Mouse (Mus musculus) hindbrain, embryonic 14.5 days (tissue): ENCODE data around the gene Oas1g. TPM values are rescaled to one million over a fixed set of nuclear protein-coding genes. Genes with fewer than 3 reads are reported as not detected.
"Not testable (repeated sequence)": the region's sequence is repeated elsewhere in the genome, so short reads cannot be mapped to it uniquely, and the experiment has no call there.

ENCODE experiments used
- ATAC-seq: fragments of 200-750 bp; cut with Nextera tagmentation; 2 replicates; pipeline ENCODE4 v1.8.0; 2017; ENCODE audit warnings: moderate number of reproducible peaks, mild to moderate bottlenecking, moderate TSS enrichment, moderate library complexity; ENCODE audit not compliant: low FRiP score
- DNase-seq: peaks from one replicate; pipeline ENCODE4 v3.0.0-alpha.2; 2015; ENCODE audit warnings: low spot score
- H3K27ac ChIP-seq: fragments of 300-500 bp; sonication (generic); 2 replicates; pipeline ENCODE4 v1.5.1; 2014; ENCODE audit warnings: mild to moderate bottlenecking, moderate library complexity
- H3K27me3 ChIP-seq: fragments of 300-500 bp; sonication (generic); 2 replicates; pipeline ENCODE4 v1.6.1; 2014; ENCODE audit warnings: mild to moderate bottlenecking, low read length, mixed read lengths; ENCODE audit not compliant: control insufficient read depth, insufficient read depth
- H3K36me3 ChIP-seq: fragments of 300-500 bp; sonication (generic); replicated peaks from 2 replicates; pipeline ENCODE4 v1.6.1; 2014; ENCODE audit not compliant: control insufficient read depth, insufficient read depth
- H3K4me1 ChIP-seq: fragments of 300-500 bp; sonication (generic); replicated peaks from 2 replicates; pipeline ENCODE4 v1.6.1; 2014; ENCODE audit warnings: antibody characterized with exemption, low read length, mixed read lengths; ENCODE audit not compliant: control insufficient read depth, insufficient read depth
- H3K4me2 ChIP-seq: fragments of 300-500 bp; sonication (generic); replicated peaks from 2 replicates; pipeline ENCODE4 v1.6.1; 2014; ENCODE audit warnings: mild to moderate bottlenecking, moderate library complexity
- H3K4me3 ChIP-seq: fragments of 300-500 bp; sonication (generic); replicated peaks from 2 replicates; pipeline ENCODE4 v1.5.1; 2014; ENCODE audit warnings: mild to moderate bottlenecking, low read length
- H3K9ac ChIP-seq: fragments of 300-500 bp; sonication (generic); 2 replicates; pipeline ENCODE4 v1.6.1; 2014
- H3K9me3 ChIP-seq: fragments of 300-500 bp; sonication (generic); 2 replicates; pipeline ENCODE4 v1.6.1; 2016; ENCODE audit warnings: low read length; ENCODE audit not compliant: control insufficient read depth
- WGBS: fragments of 180-500 bp; shearing (Covaris S2); extraction: QIAGEN DNeasy Blood & Tissue Kit; methylation state at CpG from one replicate; pipeline ENCODE4 v1.1.7; 2014; 5-methylcytosine and 5-hydroxymethylcytosine counted together
- polyA plus RNA-seq: library from polyadenylated mRNA; unstranded; fragments of >200 nt; fragmentation: Nextera tagmentation; extraction: Ambion mirVana; gene quantifications from 2 replicates; pipeline ENCODE4 v1.2.1, GENCODE M21; 2014

Gene Oas1g
- polyA plus RNA-seq: 0.19 and 0.33 TPM in 2 replicates

- not testable (repeated sequence) for H3K9me3 ChIP-seq, H3K4me3 ChIP-seq, H3K4me1 ChIP-seq, H3K9ac ChIP-seq, H3K36me3 ChIP-seq, H3K27me3 ChIP-seq, H3K4me2 ChIP-seq, DNase-seq, H3K27ac ChIP-seq, ATAC-seq
- 37% methylated on average over 6 of the region's 9 CpGs for WGBS
Observed at GRCm38 (mm10) chr5:120887413-120887812, at the start of gene Oas1g. Gene Oas1g (minus strand): TSS chr5:120887613.

GRCm38 (mm10) chr5:120933966-120934365 lies 46.6 kb upstream of the Oas1g start:
- Histone ChIP-seq H3K27me3 (no peaks in the 10 kb centered on the region), H3K4me2 (no peak overlapping the region), H3K27ac (no peak overlapping the region), H3K9ac (no peak overlapping the region), H3K4me1 (no peaks in the 10 kb centered on the region), H3K4me3 (no peak overlapping the region), H3K36me3 (no peaks in the 10 kb centered on the region), H3K9me3 (no peaks in the 10 kb centered on the region)
- 25% methylated on average over 5 of the region's 5 CpGs for WGBS
- DNase-seq (no peak), ATAC-seq (no peak)

GRCm38 (mm10) chr5:120927036-120927435 lies 39.6 kb upstream of the Oas1g start:
- no peak overlapping the region for H3K4me2 ChIP-seq
- no peak overlapping the region for H3K4me3 ChIP-seq
- WGBS: 0% methylated on average over 1 of the region's 1 CpGs
- no peak for ATAC-seq
- H3K27me3 ChIP-seq: no peaks in the 10 kb centered on the region
- H3K36me3 ChIP-seq: no peaks in the 10 kb centered on the region
- no peaks in the 10 kb centered on the region for H3K4me1 ChIP-seq
- no peak overlapping the region for H3K27ac ChIP-seq
- no peak for DNase-seq
- no peaks in the 10 kb centered on the region for H3K9me3 ChIP-seq
- no peak overlapping the region for H3K9ac ChIP-seq

GRCm38 (mm10) chr5:120926311-120926710 lies 38.9 kb upstream of the Oas1g start:
- DNase-seq: not testable (repeated sequence)

GRCm38 (mm10) chr5:120924520-120924919 lies 37.1 kb upstream of the Oas1g start:
- H3K4me3 ChIP-seq, ATAC-seq, DNase-seq, H3K9me3 ChIP-seq, H3K9ac ChIP-seq, H3K27ac ChIP-seq, H3K27me3 ChIP-seq, H3K4me1 ChIP-seq, H3K4me2 ChIP-seq, H3K36me3 ChIP-seq: not testable (repeated sequence)
- WGBS: 92% methylated on average over 4 of the region's 4 CpGs

More at GRCm38 (mm10) chr5:120926311-120926710, 38.9 kb upstream of the Oas1g start:
- not testable (repeated sequence) for ATAC-seq, H3K9ac ChIP-seq, H3K9me3 ChIP-seq, H3K4me3 ChIP-seq, H3K27ac ChIP-seq, H3K27me3 ChIP-seq, H3K4me1 ChIP-seq, H3K4me2 ChIP-seq, H3K36me3 ChIP-seq
- WGBS: 75% methylated on average over 2 of the region's 2 CpGs

- no peaks in the 10 kb centered on the region for H3K9me3 ChIP-seq
- H3K9ac ChIP-seq: no peak overlapping the region
- ATAC-seq: no peak
- no peak overlapping the region for H3K4me3 ChIP-seq
- H3K4me2 ChIP-seq: no peak overlapping the region
- no peak overlapping the region for H3K27ac ChIP-seq
- WGBS: 87% methylated on average over 4 of the region's 4 CpGs
- no peaks in the 10 kb centered on the region for H3K27me3 ChIP-seq
- no peaks in the 10 kb centered on the region for H3K4me1 ChIP-seq
- no peaks in the 10 kb centered on the region for H3K36me3 ChIP-seq
- DNase-seq: no peak
Observed at GRCm38 (mm10) chr5:120923969-120924368, 36.6 kb upstream of the Oas1g start.

GRCm38 (mm10) chr5:120920296-120920695 lies 32.9 kb upstream of the Oas1g start:
- 80% methylated on average over 3 of the region's 3 CpGs for WGBS

GRCm38 (mm10) chr5:120919156-120919935 lies 31.9 kb upstream of the Oas1g start:
- ATAC-seq, H3K4me3 ChIP-seq, H3K9ac ChIP-seq, DNase-seq, H3K27me3 ChIP-seq, H3K4me1 ChIP-seq, H3K27ac ChIP-seq, H3K9me3 ChIP-seq, H3K4me2 ChIP-seq, H3K36me3 ChIP-seq: not testable (repeated sequence)
- WGBS: 78% methylated on average over 2 of the region's 2 CpGs

More at GRCm38 (mm10) chr5:120920296-120920695, 32.9 kb upstream of the Oas1g start:
- ATAC-seq (no peak), DNase-seq (no peak)
- Histone ChIP-seq H3K27ac (no peak overlapping the region), H3K4me1 (no peaks in the 10 kb centered on the region), H3K27me3 (no peaks in the 10 kb centered on the region), H3K4me2 (no peak overlapping the region), H3K9me3 (no peaks in the 10 kb centered on the region), H3K36me3 (no peaks in the 10 kb centered on the region), H3K9ac (no peak overlapping the region), H3K4me3 (no peak overlapping the region)

GRCm38 (mm10) chr5:120914204-120914603 lies 26.8 kb upstream of the Oas1g start, which contains the start of gene Oas1d:
Gene Oas1d (plus strand): TSS chr5:120914536.
- H3K4me3 ChIP-seq, H3K36me3 ChIP-seq, H3K4me1 ChIP-seq, H3K4me2 ChIP-seq, H3K9ac ChIP-seq, H3K27me3 ChIP-seq, H3K27ac ChIP-seq, ATAC-seq, DNase-seq, H3K9me3 ChIP-seq: not testable (repeated sequence)
- WGBS: 52% methylated on average over 8 of the region's 8 CpGs
